ENCODE assay signal across 10 mouse cellular contexts in the genomic region with DNA sequence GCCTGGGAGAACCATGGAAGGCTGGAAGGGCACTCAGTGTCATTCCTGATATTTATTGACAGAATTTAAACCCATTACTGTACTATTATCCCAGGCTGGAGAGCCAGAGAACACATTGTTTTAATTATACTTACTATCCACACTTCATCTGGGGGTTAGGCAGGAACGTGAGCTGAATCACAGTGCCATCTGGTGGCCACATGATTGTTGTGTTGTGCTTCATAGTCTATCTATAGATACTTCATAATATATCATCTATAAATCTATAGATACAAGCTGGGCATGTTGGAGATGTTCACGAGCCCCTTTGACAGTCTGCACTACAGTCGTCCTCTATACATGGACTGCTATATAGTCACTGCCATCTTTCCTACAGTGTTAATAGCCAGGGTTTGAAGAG. TPM values are rescaled to one million over a fixed set of nuclear protein-coding genes. Genes with fewer than 3 reads are reported as not detected.
A peak's percentile ranks its signal among the peaks of the same experiment; 100 is the strongest.
DNase-seq lines count a peak whose midpoint lies in the region; ATAC-seq and TF ChIP-seq lines count a peak whose summit lies in the region.
"Had no signal": no experiment of that assay in that cellular context is flagged by ENCODE, and none has a peak within 500 bp of the region (broad histone marks: within the 10 kb centered on the region; RNA-seq: fewer than 3 reads in every experiment).

No protein-coding gene starts in this region.

- 38% methylated on average over 3 of the region's 3 CpGs for WGBS in intestine, embryonic 14.5 days
- 35% methylated on average over 3 of the region's 3 CpGs for WGBS in intestine, embryonic 15.5 days
- 36% methylated on average over 3 of the region's 3 CpGs for whole genome bisulfite sequencing in hindbrain, postnatal 0 days

- in situ Hi-C loops in Patski (cut with MboI; ENCODE audit: low pct_unique_long_range_greater_than_20kb), result no loop called here

- no peak overlapping the region for H3K4me2 ChIP-seq in intestine, embryonic 14.5 days (ENCODE audit: low read length)
- H3K4me2 ChIP-seq in intestine, embryonic 15.5 days (replicated peaks), result no peak overlapping the region
- no peak overlapping the region for H3K4me2 ChIP-seq in hindbrain, postnatal 0 days (ENCODE audit: low read depth, low read length)
- H3K4me2 ChIP-seq: embryonic facial prominence, embryonic 13.5 days; limb, embryonic 15.5 days had no signal

- no peak overlapping the region for H3K27ac ChIP-seq in intestine, embryonic 14.5 days (ENCODE audit: low read depth)
- no peak overlapping the region for H3K27ac ChIP-seq in intestine, embryonic 15.5 days
- H3K27ac ChIP-seq in hindbrain, postnatal 0 days, result no peak overlapping the region
- H3K27ac ChIP-seq: embryonic facial prominence, embryonic 13.5 days; limb, embryonic 15.5 days had no signal

- no peak for ATAC-seq in intestine, embryonic 14.5 days (replicated peaks; ENCODE audit: low FRiP score, low TSS enrichment, low read depth)
- ATAC-seq in intestine, embryonic 15.5 days, result no peak
- no peak for ATAC-seq in Patski
- no peak for ATAC-seq in hindbrain, postnatal 0 days

- POLR2A ChIA-PET in Patski (lab: Charles Lee), result no interaction called here

- H3K9ac ChIP-seq in intestine, embryonic 14.5 days (ENCODE audit: low read length), result no peak overlapping the region
- no peak overlapping the region for H3K9ac ChIP-seq in intestine, embryonic 15.5 days
- H3K9ac ChIP-seq in hindbrain, postnatal 0 days (replicated peaks; ENCODE audit: low read length), result no peak overlapping the region
- H3K9ac ChIP-seq: embryonic facial prominence, embryonic 13.5 days; limb, embryonic 15.5 days had no signal

- DNase-seq in intestine, embryonic 14.5 days (ENCODE audit: low spot score), result peak; percentile 65
- peak; percentile 61 to 64 for DNase-seq in B cell, adult 2 months
- DNase-seq in Patski (ENCODE audit: low read depth, low spot score), result no peak
- peak; percentile 85 for DNase-seq in embryo, embryonic 10 days (ENCODE audit: low spot score)
- DNase-seq in hindbrain, postnatal 0 days (ENCODE audit: low spot score), result peak; percentile 70
- peak; percentile 52 for DNase-seq in lung, postnatal 10 days
- DNase-seq in thymus, postnatal 14 days, result peak; percentile 67

- H3K4me3 ChIP-seq in intestine, embryonic 14.5 days (ENCODE audit: low read depth, low read length), result no peak overlapping the region
- no peak overlapping the region for H3K4me3 ChIP-seq in intestine, embryonic 15.5 days (replicated peaks)
- H3K4me3 ChIP-seq in hindbrain, postnatal 0 days (ENCODE audit: low read length), result no peak overlapping the region
- H3K4me3 ChIP-seq: embryonic facial prominence, embryonic 13.5 days; limb, embryonic 15.5 days had no signal

- H3K4me1 ChIP-seq in intestine, embryonic 14.5 days (replicated peaks; ENCODE audit: control insufficient read depth, insufficient read depth, low read length), result no peaks in the 10 kb centered on the region
- H3K4me1 ChIP-seq in intestine, embryonic 15.5 days (replicated peaks), result no peaks in the 10 kb centered on the region
- no peaks in the 10 kb centered on the region for H3K4me1 ChIP-seq in hindbrain, postnatal 0 days (ENCODE audit: insufficient read depth, low read length)

- H3K27me3 ChIP-seq in intestine, embryonic 14.5 days (replicated peaks; ENCODE audit: control insufficient read depth, insufficient read depth, low read length), result no peaks in the 10 kb centered on the region
- H3K27me3 ChIP-seq in intestine, embryonic 15.5 days (replicated peaks), result no peaks in the 10 kb centered on the region
- H3K27me3 ChIP-seq in Patski, result no peaks in the 10 kb centered on the region
- H3K27me3 ChIP-seq in hindbrain, postnatal 0 days (ENCODE audit: insufficient read depth, low read length), result no peaks in the 10 kb centered on the region
- H3K27me3 ChIP-seq: embryonic facial prominence, embryonic 13.5 days; limb, embryonic 15.5 days had no signal

- peaks cover 31% of the 10 kb centered on the region for H3K36me3 ChIP-seq in intestine, embryonic 14.5 days (ENCODE audit: control insufficient read depth, insufficient read depth, low read length)
- H3K36me3 ChIP-seq in intestine, embryonic 15.5 days, result no peaks in the 10 kb centered on the region
- H3K36me3 ChIP-seq in hindbrain, postnatal 0 days (ENCODE audit: insufficient read depth, low read length), result 0 out of 2 replicates have a peak, but pooled peaks cover 7% of the 10 kb centered on the region

- TF ChIP-seq CTCF in Patski (IDR thresholded peaks at IDR 0.05), result peak; percentile 75
- peak; percentile 82 for TF ChIP-seq CTCF in hindbrain, postnatal 0 days (IDR thresholded peaks at IDR 0.05; ENCODE audit: low read depth)

- H3K9me3 ChIP-seq in intestine, embryonic 14.5 days (ENCODE audit: control insufficient read depth, low read length), result no peaks in the 10 kb centered on the region
- H3K9me3 ChIP-seq in intestine, embryonic 15.5 days, result no peaks in the 10 kb centered on the region
- no peaks in the 10 kb centered on the region for H3K9me3 ChIP-seq in hindbrain, postnatal 0 days (ENCODE audit: low read length)
- H3K9me3 ChIP-seq: embryonic facial prominence, embryonic 13.5 days; limb, embryonic 15.5 days had no signal

- CTCF ChIA-PET in Patski (lab: Charles Lee), result interaction anchor here (0.9 to 1.2 kb wide), 2 partner anchors 88 to 103 kb away, joined by 3 to 4 read pairs; no protein-coding TSS in a partner anchor

RNA-seq across cellular contexts. Expression of a gene that starts 51.4 kb away (rescaled TPM):
- polyA plus RNA-seq in intestine, embryonic 14.5 days (2014; fragmentation: Nextera tagmentation; extraction: Ambion mirVana), result 18.5 and 21.2 TPM in 2 replicates
- 8.4 and 9.1 TPM in 2 replicates for polyA plus RNA-seq in intestine, embryonic 15.5 days (2015; fragmentation: Nextera tagmentation; extraction: Ambion mirVana)
- 29.7 TPM for polyA plus RNA-seq in Patski (2021)
- total RNA-seq in hindbrain, postnatal 0 days (2014; rRNA removed), result 18.9 and 24.2 TPM in 2 replicates
- polyA plus RNA-seq in hindbrain, postnatal 0 days (2015; fragmentation: Nextera tagmentation; extraction: Ambion mirVana), result 6.1 and 6.2 TPM in 2 replicates
